Mouse (Mus musculus) C2C12 (cell line): ENCODE measurements around the gene Trmt13.
"Not testable (repeated sequence)": the region's sequence is repeated elsewhere in the genome, so short reads cannot be mapped to it uniquely, and the experiment has no call there.

Source experiments
- CEBPB ChIP-seq: IDR thresholded peaks from one replicate; pipeline ENCODE4 v1.6.1; 2011; ENCODE audit warnings: low read depth, mild to moderate bottlenecking, control low read depth, moderate library complexity
- CTCF ChIP-seq: IDR thresholded peaks from one replicate; pipeline ENCODE4 v1.5.1; 2011; ENCODE audit not compliant: control insufficient read depth, insufficient read depth, insufficient read length
- FOSL1 ChIP-seq: IDR thresholded peaks from one replicate; pipeline ENCODE4 v1.8.0; 2011; ENCODE audit warnings: mild to moderate bottlenecking, low read length; ENCODE audit not compliant: poor library complexity, insufficient read depth, severe bottlenecking
- MAX ChIP-seq: IDR thresholded peaks from one replicate; pipeline ENCODE4 v1.6.1; 2011; ENCODE audit warnings: mild to moderate bottlenecking, control low read depth
- MYOD1 ChIP-seq: IDR thresholded peaks from one replicate; pipeline ENCODE4 v1.6.1; 2011; ENCODE audit warnings: low read depth; ENCODE audit not compliant: control insufficient read depth, insufficient read length
- MYOG ChIP-seq: IDR thresholded peaks from one replicate; pipeline ENCODE4 v1.6.1; 2011; ENCODE audit not compliant: control insufficient read depth, insufficient read length; ENCODE audit errors: extremely low read depth
- USF1 ChIP-seq: IDR thresholded peaks from one replicate; pipeline ENCODE4 v1.6.1; 2011; ENCODE audit warnings: low read depth, mild to moderate bottlenecking, control low read depth, moderate library complexity

- TF ChIP-seq CTCF, CEBPB, USF1, MYOG, MAX, FOSL1, MYOD1: not testable (repeated sequence)
Measured at GRCm38 (mm10) chr3:116654051-116654450, 39.7 kb upstream of the Trmt13 start.
